31 mouse cellular contexts compared by ENCODE assay signal in the genomic region with DNA sequence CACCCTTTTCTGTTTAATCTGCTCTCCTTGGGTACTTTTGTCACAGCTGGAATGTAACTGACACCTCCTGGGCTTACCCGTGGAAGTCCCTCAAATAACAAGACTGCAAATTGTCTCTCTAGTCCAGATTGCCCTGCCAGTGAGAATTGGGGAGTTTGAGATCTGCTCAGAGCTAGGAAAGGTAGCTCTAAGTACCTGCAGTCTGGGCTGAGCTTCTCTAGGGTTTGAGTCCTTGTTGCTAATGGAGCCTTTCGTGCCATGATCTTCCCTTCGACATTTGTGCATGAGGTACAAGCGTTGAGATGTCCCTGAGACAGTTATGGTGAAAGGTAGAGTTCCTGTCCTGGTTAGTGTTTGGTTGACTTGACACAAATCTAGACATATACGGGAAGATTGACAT.
"Had no signal": no experiment of that assay in that cellular context is flagged by ENCODE, and none has a peak within 500 bp of the region (broad histone marks: within the 10 kb centered on the region; RNA-seq: fewer than 3 reads in every experiment).

No protein-coding gene starts in this region.

- H3K9me3 ChIP-seq: limb, embryonic 10.5 days; limb, embryonic 12.5 days; limb, embryonic 13.5 days; limb, embryonic 15.5 days; liver, embryonic 12.5 days; liver, embryonic 13.5 days; liver, embryonic 15.5 days; lung, embryonic 15.5 days; megakaryocyte, embryonic 14.5 days; midbrain, embryonic 10.5 days; midbrain, embryonic 12.5 days; midbrain, embryonic 13.5 days; midbrain, embryonic 15.5 days; neural tube, embryonic 12.5 days had no signal

- H3K36me3 ChIP-seq: limb, embryonic 10.5 days; limb, embryonic 12.5 days; limb, embryonic 13.5 days; limb, embryonic 15.5 days; liver, embryonic 12.5 days; liver, embryonic 13.5 days; liver, embryonic 15.5 days; lung, embryonic 15.5 days; midbrain, embryonic 10.5 days; midbrain, embryonic 12.5 days; midbrain, embryonic 13.5 days; midbrain, embryonic 15.5 days; neural tube, embryonic 12.5 days had no signal

- H3K4me1 ChIP-seq: midbrain, embryonic 12.5 days; midbrain, embryonic 13.5 days; midbrain, embryonic 15.5 days; neural tube, embryonic 12.5 days had no signal

- H3K9ac ChIP-seq: limb, embryonic 12.5 days; limb, embryonic 13.5 days; limb, embryonic 15.5 days; liver, embryonic 12.5 days; liver, embryonic 13.5 days; liver, embryonic 14.5 days; liver, embryonic 15.5 days; liver, postnatal 0 days; lung, embryonic 14.5 days; lung, embryonic 15.5 days; midbrain, embryonic 12.5 days; midbrain, embryonic 13.5 days; midbrain, embryonic 15.5 days; neural tube, embryonic 12.5 days had no signal

- H3K4me2 ChIP-seq: limb, embryonic 12.5 days; limb, embryonic 13.5 days; limb, embryonic 15.5 days; liver, embryonic 11.5 days; liver, embryonic 12.5 days; liver, embryonic 13.5 days; liver, embryonic 15.5 days; lung, embryonic 14.5 days; lung, embryonic 15.5 days; midbrain, embryonic 12.5 days; midbrain, embryonic 13.5 days; midbrain, embryonic 15.5 days; neural tube, embryonic 12.5 days had no signal

- ATAC-seq: liver, embryonic 12.5 days; liver, postnatal 0 days; lung, postnatal 0 days; midbrain, embryonic 13.5 days; midbrain, embryonic 15.5 days; midbrain, embryonic 16.5 days had no signal

- DNase-seq: left cerebral cortex, postnatal 4 days; liver; liver, embryonic 13.5 days; liver, postnatal 0 days; lung, adult 18-20 months; lung, adult 2 months; lung, embryonic 14.5 days; lung, postnatal 10 days; lung, postnatal 14 days; lung, postnatal 36 days; lung, postnatal 4 days; midbrain, embryonic 14.5 days had no signal

- H3K4me3 ChIP-seq: limb, embryonic 10.5 days; limb, embryonic 12.5 days; limb, embryonic 13.5 days; limb, embryonic 15.5 days; liver, embryonic 12.5 days; liver, embryonic 13.5 days; liver, embryonic 15.5 days; lung, embryonic 15.5 days; megakaryocyte, embryonic 14.5 days; midbrain, embryonic 10.5 days; midbrain, embryonic 12.5 days; midbrain, embryonic 13.5 days; midbrain, embryonic 15.5 days; myocyte; neural tube, embryonic 12.5 days had no signal

- H3K27me3 ChIP-seq: limb, embryonic 12.5 days; limb, embryonic 13.5 days; limb, embryonic 15.5 days; liver, embryonic 12.5 days; liver, embryonic 13.5 days; liver, embryonic 15.5 days; lung, embryonic 15.5 days; megakaryocyte, embryonic 14.5 days; midbrain, embryonic 12.5 days; midbrain, embryonic 13.5 days; midbrain, embryonic 15.5 days; neural tube, embryonic 12.5 days had no signal

- H3K27ac ChIP-seq: limb, embryonic 10.5 days; limb, embryonic 12.5 days; limb, embryonic 13.5 days; limb, embryonic 15.5 days; liver, embryonic 12.5 days; liver, embryonic 13.5 days; liver, embryonic 14.5 days; liver, embryonic 15.5 days; lung, embryonic 15.5 days; macrophage; midbrain, embryonic 10.5 days; midbrain, embryonic 12.5 days; midbrain, embryonic 13.5 days; midbrain, embryonic 15.5 days; neural tube, embryonic 12.5 days had no signal
